Mouse (Mus musculus) embryonic facial prominence, embryonic 15.5 days (tissue): ENCODE data around the gene Alg1. TPM values are rescaled to one million over a fixed set of nuclear protein-coding genes. Genes with fewer than 3 reads are reported as not detected.

Experiments
- ATAC-seq: fragments of 200-750 bp; cut with Nextera tagmentation; 2 replicates; pipeline ENCODE4 v1.8.0; 2017; ENCODE audit warnings: low read depth, moderate TSS enrichment; ENCODE audit not compliant: insufficient number of reproducible peaks, low FRiP score, low TSS enrichment
- H3K27ac ChIP-seq: fragments of 300-500 bp; sonication (generic); replicated peaks from 2 replicates; pipeline ENCODE4 v1.5.1; 2015; ENCODE audit warnings: mild to moderate bottlenecking, inconsistent platforms
- H3K27me3 ChIP-seq: fragments of 300-500 bp; sonication (generic); 2 replicates; pipeline ENCODE4 v1.6.1; 2015; ENCODE audit warnings: inconsistent platforms
- H3K36me3 ChIP-seq: fragments of 300-500 bp; sonication (generic); 2 replicates; pipeline ENCODE4 v1.6.1; 2015; ENCODE audit warnings: mild to moderate bottlenecking, inconsistent platforms
- H3K4me1 ChIP-seq: fragments of 300-500 bp; sonication (generic); 2 replicates; pipeline ENCODE4 v1.6.1; 2015; ENCODE audit warnings: inconsistent platforms
- H3K4me2 ChIP-seq: fragments of 300-500 bp; sonication (generic); replicated peaks from 2 replicates; pipeline ENCODE4 v1.6.1; 2015; ENCODE audit warnings: mild to moderate bottlenecking, inconsistent platforms
- H3K4me3 ChIP-seq: fragments of 300-500 bp; sonication (generic); replicated peaks from 2 replicates; pipeline ENCODE4 v1.5.1; 2015; ENCODE audit warnings: mild to moderate bottlenecking, inconsistent platforms
- H3K9ac ChIP-seq: fragments of 300-500 bp; sonication (generic); 2 replicates; pipeline ENCODE4 v1.6.1; 2015; ENCODE audit warnings: inconsistent platforms
- H3K9me3 ChIP-seq: fragments of 300-500 bp; sonication (generic); replicated peaks from 2 replicates; pipeline ENCODE4 v1.6.1; 2016; ENCODE audit warnings: inconsistent platforms
- WGBS: fragments of 180-500 bp; shearing (Covaris S2); methylation state at CpG from one replicate; pipeline ENCODE4 v1.1.7; 2015; 5-methylcytosine and 5-hydroxymethylcytosine counted together
- microRNA-seq: library from miRNA; unstranded; fragments of <30 nt; microRNA quantifications from one replicate; pipeline ENCODE4, GENCODE M21; 2016; ENCODE audit warnings: borderline number of aligned reads
- polyA plus RNA-seq: library from polyadenylated mRNA; unstranded; fragments of >200 nt; fragmentation: Nextera tagmentation; extraction: Ambion mirVana; gene quantifications from 2 replicates; pipeline ENCODE4 v1.2.1, GENCODE M21; 2015

Gene Alg1
- polyA plus RNA-seq, 1 experiment from 2014 or later = 38.5 TPM

DNA sequence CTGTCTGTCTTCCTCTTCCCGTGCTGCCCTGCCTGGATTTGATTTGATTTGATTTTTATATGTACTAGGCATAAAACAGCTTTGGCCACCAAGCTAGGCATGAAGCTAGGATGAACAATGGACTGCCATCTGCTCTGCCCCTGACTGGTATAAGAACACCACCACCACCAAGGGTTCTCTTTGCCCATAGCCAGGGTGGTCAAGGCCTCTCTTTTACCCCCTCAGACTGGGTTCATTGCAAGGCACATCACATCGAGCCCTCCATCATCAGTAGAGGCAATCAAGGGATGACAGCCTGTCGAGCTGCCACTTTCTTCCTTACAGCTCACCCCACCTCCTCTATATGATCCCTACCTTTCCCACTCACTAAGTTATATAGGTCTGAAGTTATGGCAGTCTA lies 39.0 kb downstream of the Alg1 start:
- Histone ChIP-seq H3K4me3 (no peak overlapping the region), H3K27ac (no peak overlapping the region), H3K36me3 (no peaks in the 10 kb centered on the region), H3K4me1 (no peaks in the 10 kb centered on the region), H3K9me3 (no peaks in the 10 kb centered on the region), H3K9ac (no peak overlapping the region), H3K27me3 (no peaks in the 10 kb centered on the region), H3K4me2 (no peak overlapping the region)
- no peak for ATAC-seq
- 79% methylated on average over 3 of the region's 3 CpGs for WGBS

GRCm38 (mm10) chr16:5279571-5280222 lies 46.3 kb downstream of the Alg1 start:
- no peaks in the 10 kb centered on the region for H3K9me3 ChIP-seq
- WGBS = 73% methylated on average over 5 of the region's 5 CpGs
- ATAC-seq = no peak
- H3K27ac ChIP-seq = no peak overlapping the region
- no peak overlapping the region for H3K9ac ChIP-seq
- no peaks in the 10 kb centered on the region for H3K4me1 ChIP-seq
- no peaks in the 10 kb centered on the region for H3K36me3 ChIP-seq
- H3K4me3 ChIP-seq = no peak overlapping the region
- H3K4me2 ChIP-seq = no peak overlapping the region
- no peaks in the 10 kb centered on the region for H3K27me3 ChIP-seq

GRCm38 (mm10) chr16:5282686-5283085 lies 49.3 kb downstream of the Alg1 start:
- Histone ChIP-seq H3K4me1 (no peaks in the 10 kb centered on the region), H3K9me3 (no peaks in the 10 kb centered on the region), H3K27ac (no peak overlapping the region), H3K4me3 (no peak overlapping the region), H3K27me3 (no peaks in the 10 kb centered on the region), H3K4me2 (no peak overlapping the region), H3K36me3 (no peaks in the 10 kb centered on the region), H3K9ac (no peak overlapping the region)
- WGBS = 88% methylated on average over 9 of the region's 9 CpGs
- no peak for ATAC-seq

DNA sequence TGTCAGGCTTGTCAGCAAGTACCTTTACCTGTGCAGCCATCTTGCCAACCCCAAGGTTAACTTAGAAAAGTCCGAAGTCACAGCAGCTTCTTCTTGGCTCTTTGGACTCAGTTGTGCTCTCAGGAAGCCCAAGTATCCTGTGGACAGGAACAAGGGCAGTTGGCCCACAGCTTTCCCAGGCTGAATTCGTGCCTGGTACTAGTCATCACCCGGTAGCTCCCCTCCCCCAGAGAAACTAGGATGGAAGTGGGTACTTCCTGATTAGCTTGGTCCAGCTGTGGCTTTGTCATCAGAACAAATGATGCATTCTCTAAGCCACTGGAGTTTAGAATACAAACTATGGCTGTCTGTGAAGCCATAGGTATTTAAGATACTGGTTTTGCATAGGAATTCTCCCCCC lies 52.0 kb downstream of the Alg1 start:
- ATAC-seq = no peak
- Histone ChIP-seq H3K9me3 (no peaks in the 10 kb centered on the region), H3K4me2 (no peak overlapping the region), H3K36me3 (no peaks in the 10 kb centered on the region), H3K4me3 (no peak overlapping the region), H3K4me1 (no peaks in the 10 kb centered on the region), H3K27me3 (no peaks in the 10 kb centered on the region), H3K27ac (no peak overlapping the region), H3K9ac (no peak overlapping the region)
- 49% methylated on average over 3 of the region's 3 CpGs for WGBS

Small RNAs within 50 kb of the gene (microRNA-seq; reads per million reads assigned to microRNA genes)
- gene Gm23689 (not detected), gene Gm26095 (not detected), gene Mir6364 (not detected)

Other genes starting within 250 kb of the Alg1 start
- not detected in 2 replicates for gene Sept12, start 235.8 kb upstream of the Alg1 start, polyA plus RNA-seq
- gene Smim22, start 226.3 kb upstream of the Alg1 start, polyA plus RNA-seq = 14.2 and 17.9 TPM in 2 replicates
- gene Rogdi, start 220.1 kb upstream of the Alg1 start, polyA plus RNA-seq = 63.5 and 69.8 TPM in 2 replicates
- 130 and 136 TPM in 2 replicates for gene Glyr1, start 183.8 kb upstream of the Alg1 start, polyA plus RNA-seq
- 20.4 and 23.6 TPM in 2 replicates for gene Ubn1, start 183.6 kb upstream of the Alg1 start, polyA plus RNA-seq
- gene Ppl, start 101.2 kb upstream of the Alg1 start, polyA plus RNA-seq = 45.8 and 52.3 TPM in 2 replicates
- 0.35 TPM in 2 replicates for gene Sec14l5, start 86.5 kb upstream of the Alg1 start, polyA plus RNA-seq
- 21.1 and 21.7 TPM in 2 replicates for gene Nagpa, start 29.6 kb upstream of the Alg1 start, polyA plus RNA-seq
- gene AU021092, start 11.3 kb upstream of the Alg1 start, polyA plus RNA-seq = 9.0 and 12.0 TPM in 2 replicates
- gene Eef2kmt, start 22.4 kb downstream of the Alg1 start, polyA plus RNA-seq = 26.6 and 33.7 TPM in 2 replicates